Mouse (Mus musculus) spleen, adult 2 months (tissue): ENCODE measurements around the gene Rbms3.

Source experiments
- CTCF ChIP-seq: fragments of 200-500 bp; IDR thresholded peaks from 2 replicates; pipeline ENCODE4 v1.5.1; 2011; ENCODE audit warnings: mild to moderate bottlenecking, inconsistent platforms; ENCODE audit not compliant: insufficient read depth, insufficient read length, insufficient replicate concordance; ENCODE audit errors: extremely low read depth
- POLR2A ChIP-seq: fragments of 200-500 bp; IDR thresholded peaks from 2 replicates; pipeline ENCODE4 v1.6.1; 2011; ENCODE audit warnings: low read depth, low read length, inconsistent platforms

DNA sequence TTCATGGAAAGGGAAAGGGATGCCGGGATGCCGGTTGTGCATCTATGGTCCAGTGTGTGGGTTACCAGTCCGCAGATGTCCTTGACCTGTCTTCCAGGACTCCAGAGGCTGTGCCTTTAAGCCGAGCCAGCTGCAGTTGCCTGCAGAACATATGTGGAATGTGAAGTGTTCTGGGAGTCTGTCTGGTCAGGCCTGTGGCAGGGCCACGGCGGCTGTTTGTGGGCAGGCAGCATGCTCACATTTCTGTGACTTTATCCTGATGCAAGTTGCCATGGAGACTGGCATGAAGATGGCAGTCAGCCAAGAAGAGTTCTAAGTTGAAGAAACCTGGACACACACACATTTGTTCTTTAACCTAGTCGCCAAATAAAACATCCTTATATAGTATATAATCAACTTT is 187.1 kb downstream of the Rbms3 start:
- no peak for TF ChIP-seq CTCF
- no peak for TF ChIP-seq POLR2A
